Mouse (Mus musculus) lung, postnatal 0 days (tissue): ENCODE measurements at regions not wholly inside any gene's neighbourhood (a gene's known extent, or its start where the extent isn't known, plus 50 kb on each side); places are given as distances from the start of the nearest gene placed in this dataset.
"Not testable (repeated sequence)": the region's sequence is repeated elsewhere in the genome, so short reads cannot be mapped to it uniquely, and the experiment has no call there.

Source experiments
- CTCF ChIP-seq: IDR thresholded peaks from 2 replicates; pipeline ENCODE4 v1.5.1; 2016; ENCODE audit warnings: antibody characterized with exemption, mild to moderate bottlenecking
- EP300 ChIP-seq: IDR thresholded peaks from 2 replicates; pipeline ENCODE4 v1.6.1; 2016; ENCODE audit warnings: antibody characterized with exemption, mild to moderate bottlenecking, control low read depth

DNA sequence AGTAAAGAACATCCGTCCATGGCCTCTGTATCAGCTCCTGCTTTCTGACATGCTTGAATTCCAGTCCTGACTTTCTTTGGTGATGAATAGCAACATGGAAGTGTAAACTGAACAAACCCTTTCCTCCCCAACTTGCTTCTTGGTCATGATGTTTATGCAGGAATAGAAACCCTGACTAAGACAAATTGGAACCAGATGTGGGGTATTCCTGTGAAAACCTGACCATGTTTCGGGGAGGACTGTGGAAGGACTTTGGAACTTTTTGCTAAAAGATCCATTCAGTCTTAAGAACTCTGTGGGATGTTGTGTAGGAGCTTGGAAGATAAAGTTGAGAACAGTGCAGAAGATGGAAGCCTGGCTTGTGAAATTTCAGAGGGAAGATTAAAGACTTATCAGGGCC lies 410.0 kb downstream of the Kif2b start:
- not testable (repeated sequence) for TF ChIP-seq CTCF, EP300
